Mouse (Mus musculus) lung, postnatal 14 days (tissue): Measurements from ENCODE around the gene Hpn.

Experiments used
- DNase-seq: peaks from one replicate; pipeline ENCODE4 v3.0.0; 2021

The Hpn gene

DNA sequence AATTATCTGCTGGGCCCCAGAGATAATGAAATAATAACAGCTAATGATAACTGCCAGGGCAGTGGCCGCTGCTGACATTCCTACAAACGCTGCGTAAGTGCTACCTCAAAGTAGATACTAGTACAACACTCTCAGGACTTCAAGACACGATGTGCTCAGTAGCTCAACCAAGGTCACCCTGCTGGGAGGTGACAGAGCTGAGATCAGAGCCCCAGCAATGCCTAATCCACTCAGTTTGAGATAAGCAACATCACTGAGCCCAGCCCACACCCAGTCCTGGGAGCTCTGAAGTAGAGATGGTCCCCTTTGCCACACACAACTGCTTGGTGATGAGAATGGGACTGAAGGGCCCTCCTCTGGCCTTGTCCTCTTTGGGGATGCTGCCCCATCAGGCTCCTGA is 25.2 kb upstream of the Hpn start:
- no peak for DNase-seq

- peak; percentile 72 for DNase-seq
Measured at GRCm38 (mm10) chr7:31139765-31140164, 24.7 kb upstream of the Hpn start.

DNA sequence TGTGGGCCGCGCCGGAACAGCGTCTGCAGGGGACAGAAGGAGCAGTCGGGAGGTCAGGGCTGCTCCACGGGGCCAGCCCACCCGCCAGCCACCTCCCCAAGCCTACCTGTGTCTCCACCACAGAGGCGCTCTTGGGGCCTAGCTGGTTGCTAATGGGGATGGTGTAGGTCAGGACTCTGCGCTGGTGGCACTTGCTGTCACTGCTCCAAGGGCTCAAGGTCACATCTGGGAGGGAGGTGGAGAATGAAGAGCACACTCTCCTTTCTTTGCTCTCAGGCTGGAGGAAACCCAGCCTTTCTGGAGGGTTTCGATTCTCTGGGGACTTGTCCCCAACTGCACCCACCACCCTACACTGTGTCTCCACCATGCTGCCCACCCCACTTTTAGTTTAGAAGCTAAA is 20.6 kb upstream of the Hpn start:
- DNase-seq: no peak

DNA sequence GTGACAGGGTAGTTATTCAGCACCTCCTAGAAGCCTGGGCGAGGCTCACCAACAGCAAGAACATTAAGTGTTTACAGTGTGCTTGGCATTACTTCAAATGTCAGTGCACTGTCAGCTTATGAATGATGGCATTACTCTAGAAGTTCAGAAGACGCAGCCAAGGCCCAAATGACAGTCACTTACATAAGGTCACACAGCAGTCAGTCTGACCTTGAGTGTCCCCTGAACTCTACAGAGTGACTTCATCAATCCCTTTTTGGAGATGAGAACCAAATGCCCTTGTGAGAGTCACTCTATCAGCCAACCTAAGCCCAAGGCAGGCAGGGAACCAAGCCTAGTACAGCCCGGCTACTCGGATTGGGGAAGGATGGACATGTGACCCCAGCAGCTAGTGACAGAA is 16.8 kb upstream of the Hpn start:
- DNase-seq: no peak

- DNase-seq: peak; percentile 58
Measured at GRCm38 (mm10) chr7:31130841-31131240, 15.8 kb upstream of the Hpn start.

DNA sequence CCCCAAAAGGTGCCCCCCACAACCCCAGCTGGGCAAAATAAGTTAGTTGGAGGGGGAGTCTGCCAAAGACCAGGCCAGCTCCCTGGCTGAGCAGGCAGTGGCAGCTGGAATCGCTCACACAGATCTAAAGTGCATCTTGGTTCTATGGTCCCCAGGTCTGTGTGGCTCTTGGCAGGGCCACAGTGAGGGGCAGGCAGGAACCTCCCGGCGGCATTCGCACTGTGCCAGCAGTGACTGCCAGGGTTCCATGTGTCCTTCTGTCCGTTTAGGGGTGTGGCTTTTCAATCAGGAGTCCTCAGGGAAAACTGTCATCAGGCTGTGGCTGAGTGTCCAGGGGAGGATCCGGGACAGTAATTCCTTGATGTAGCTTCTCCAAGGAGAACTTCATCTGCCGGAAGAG is 15.1 kb upstream of the Hpn start:
- DNase-seq: no peak

DNA sequence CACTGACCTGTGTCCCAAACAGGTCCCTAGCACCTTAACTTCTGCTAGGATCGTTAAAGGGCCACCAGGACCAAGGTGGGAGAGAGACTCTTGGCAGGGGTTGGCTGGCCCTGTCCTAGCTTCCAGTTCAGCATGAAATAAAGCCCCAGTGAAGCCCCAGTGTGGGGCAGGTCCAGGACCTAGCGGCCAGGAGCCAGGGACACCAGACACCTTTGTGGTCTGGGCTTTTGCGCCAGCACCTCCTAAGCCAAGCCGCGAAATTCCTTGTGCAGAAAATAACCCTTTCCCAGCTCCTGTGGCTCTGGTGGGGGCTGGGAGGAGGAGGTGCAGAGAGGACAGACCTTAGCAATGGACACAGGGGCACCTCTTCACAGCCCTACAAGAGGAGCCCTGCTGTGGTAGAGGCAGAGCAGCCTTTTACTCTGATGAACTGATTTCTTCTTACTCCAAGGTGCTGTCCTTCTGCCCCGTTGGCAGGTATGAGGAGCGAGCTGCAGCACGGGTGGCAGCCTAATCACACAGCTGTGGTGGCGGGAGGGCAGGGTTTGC is 13.1 kb upstream of the Hpn start:
- DNase-seq: no peak

GRCm38 (mm10) chr7:31126851-31127724 is 12.0 kb upstream of the Hpn start, which contains the start of gene Scn1b:
Gene Scn1b, minus strand, starts transcription at chr7:31127003.
- DNase-seq: peak; percentile 48

GRCm38 (mm10) chr7:31126211-31126751 is 11.2 kb upstream of the Hpn start:
- DNase-seq: no peak

- DNase-seq: no peak
Measured at GRCm38 (mm10) chr7:31125116-31125515, 10.0 kb upstream of the Hpn start.

DNA sequence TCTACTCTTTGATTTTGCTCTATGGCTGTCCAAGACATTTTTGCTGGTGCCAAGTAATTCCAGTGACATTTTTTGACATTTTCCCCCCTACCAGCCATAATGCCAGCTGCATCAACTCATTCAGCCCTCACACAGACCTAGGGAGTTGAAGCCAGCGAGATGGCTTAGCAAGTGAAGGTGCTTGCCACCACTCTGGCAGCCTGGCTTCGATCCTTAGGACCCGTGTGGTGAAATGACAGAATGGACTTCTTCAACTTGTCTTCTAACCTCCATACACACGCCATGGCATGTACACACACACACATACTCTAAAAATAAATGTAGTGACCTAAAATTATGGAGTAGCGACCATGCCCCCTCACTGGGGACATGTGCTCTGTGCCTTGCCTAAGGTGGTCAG is 9.3 kb upstream of the Hpn start:
- DNase-seq: no peak

- no peak for DNase-seq
Measured at GRCm38 (mm10) chr7:31123697-31124096, 8.6 kb upstream of the Hpn start.

DNA sequence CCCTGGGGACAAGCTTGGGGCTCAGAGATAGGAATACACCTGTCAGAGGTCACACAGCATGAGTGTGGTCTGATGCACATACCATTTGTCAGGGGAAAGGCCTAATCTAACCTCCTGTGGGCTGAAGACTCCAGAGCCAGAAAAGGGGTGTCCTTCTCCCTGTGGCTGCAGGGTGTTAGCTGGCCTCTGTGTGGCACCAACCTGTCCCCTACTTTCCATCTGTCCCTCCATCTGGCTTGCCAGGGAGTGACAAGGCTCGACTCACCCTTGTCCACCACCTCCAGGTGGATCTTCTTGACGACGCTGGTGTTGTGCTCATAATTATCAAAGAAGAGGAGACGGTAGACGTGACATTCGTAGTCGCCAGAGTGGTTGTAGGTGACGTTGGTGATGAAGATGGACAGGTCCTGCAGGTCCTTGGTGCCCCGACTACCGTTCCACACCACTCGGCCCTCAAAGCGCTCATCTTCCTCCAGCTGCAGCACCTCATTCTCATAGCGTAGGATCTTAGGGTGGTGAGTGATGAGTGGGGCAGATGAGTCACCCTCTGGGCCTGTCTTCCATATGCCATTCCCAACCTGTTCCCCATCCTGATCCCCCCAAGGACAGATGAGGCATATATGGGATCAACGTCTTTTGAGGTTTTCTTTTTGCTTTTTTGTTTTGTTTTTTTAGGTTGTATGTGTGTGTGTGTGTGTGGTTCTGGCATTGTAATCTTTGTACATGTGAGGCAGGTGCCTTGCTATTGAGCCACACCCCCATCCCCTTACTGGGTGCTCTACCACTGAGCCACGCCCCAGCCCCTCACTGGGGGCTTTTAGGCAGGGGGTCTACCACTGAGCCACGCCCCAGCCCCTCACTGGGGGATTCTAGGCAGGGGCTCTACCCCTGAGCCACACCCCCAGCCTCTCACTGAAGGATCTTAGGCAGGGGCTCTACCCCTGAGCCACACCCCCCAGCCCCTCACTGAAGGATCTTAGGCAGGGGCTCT is 7.8 kb upstream of the Hpn start:
- no peak for DNase-seq

DNA sequence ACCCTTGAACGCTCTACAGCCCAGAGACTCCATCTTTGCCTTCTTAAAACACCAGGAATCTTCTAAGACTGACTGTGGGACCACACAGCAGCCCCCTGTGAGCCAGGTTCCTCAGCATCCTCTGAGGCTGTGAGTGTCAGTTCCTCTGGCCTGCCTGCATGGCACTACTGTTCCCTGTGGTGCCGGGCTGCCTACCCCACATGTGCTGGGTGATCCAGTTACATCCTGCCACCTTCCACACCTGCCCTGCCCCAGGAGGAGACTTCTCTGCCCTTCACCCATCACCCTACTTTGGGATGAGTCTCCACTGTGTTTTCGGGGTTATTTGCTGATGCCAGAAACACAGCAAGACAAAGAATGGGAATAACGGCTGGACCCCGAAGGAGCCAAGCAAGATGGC is 4.5 kb upstream of the Hpn start:
- no peak for DNase-seq

DNA sequence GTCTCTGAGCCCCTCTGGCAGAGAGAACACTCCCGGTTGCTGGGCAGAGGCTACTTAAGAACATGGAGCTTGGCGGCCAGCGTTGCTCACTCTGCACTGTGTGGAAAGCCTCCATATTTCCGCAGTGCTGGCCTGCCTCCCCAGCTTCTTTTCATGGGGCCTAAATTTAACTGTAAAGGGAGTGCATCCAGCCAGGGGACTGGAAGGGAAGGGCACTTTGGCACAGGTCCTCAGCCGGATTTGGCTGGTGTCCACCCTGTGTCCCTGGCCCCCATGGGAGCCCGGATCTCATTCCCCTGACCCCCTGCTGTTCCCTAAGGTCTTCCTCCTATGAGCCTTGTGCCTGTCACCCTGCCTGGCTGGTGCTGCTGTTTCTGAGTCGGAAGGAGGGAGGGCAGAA is 3.4 kb upstream of the Hpn start:
- no peak for DNase-seq

DNA sequence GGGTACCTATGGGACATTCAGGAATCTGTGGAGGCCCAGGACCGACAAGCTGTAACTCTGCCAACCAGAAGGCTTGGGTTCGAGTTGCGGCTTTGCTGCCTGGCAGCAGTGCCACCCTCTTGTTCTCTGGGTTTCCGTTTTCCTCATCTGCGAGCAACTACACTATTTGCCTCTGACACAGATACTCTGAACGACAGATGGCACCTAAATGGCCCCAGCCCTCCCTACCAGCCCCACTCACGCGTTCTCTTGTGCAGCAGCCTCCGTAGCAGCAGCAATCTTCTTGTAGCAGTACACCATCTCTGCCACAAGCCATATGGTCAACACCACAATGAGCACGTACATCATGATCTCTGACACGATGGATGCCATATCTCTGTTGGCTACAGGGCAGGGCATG is 2.4 kb upstream of the Hpn start:
- DNase-seq: no peak

DNA sequence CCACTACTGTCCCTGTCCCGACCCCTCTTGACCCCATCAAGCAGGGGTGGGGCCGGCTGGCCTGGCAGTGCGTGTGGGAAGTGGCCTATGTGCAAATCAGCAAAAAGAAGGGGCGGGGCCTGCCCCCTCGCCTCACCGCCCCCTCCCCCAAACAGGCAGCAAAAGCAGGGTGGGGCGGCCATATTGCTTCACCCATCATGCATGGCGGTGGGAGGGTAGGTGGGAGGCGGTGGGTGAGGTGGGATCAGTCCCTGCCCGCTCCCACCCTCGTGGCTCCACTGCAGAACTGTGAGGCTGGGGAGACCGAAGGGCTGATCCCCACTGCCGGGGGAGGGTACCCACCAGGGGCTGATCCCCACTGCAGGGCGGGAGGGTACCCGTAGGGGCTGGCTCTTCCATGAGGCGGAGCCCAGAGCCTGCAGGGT is 1.6 kb upstream of the Hpn start:
- no peak for DNase-seq

- DNase-seq: peak; percentile 34
Measured at GRCm38 (mm10) chr7:31115587-31116043, 525 bp upstream of the Hpn start.

- DNase-seq: no peak
Measured at GRCm38 (mm10) chr7:31114646-31115045, 444 bp downstream of the Hpn start.

- DNase-seq: no peak
Measured at GRCm38 (mm10) chr7:31113800-31114199, 1.3 kb downstream of the Hpn start.

DNA sequence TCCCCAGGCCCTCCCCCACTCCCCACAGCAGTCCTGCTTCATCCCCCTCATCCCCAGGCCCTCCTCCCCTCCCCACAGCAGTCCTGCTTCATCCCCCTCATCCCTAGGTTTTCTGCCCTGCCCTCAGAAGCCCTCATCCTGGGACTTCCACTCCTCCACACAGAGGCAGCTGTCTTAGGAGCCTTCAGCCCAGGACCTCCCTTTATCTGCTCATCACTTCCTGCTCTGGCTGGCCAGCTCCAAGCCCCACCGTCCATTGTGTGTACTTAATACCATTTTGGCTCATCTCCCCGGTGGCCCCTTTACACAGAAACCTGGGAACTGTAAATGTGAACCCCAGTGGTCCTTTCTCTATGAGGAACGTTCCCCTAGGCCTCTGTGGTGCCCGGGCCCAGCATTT is 3.1 kb downstream of the Hpn start:
- no peak for DNase-seq

- no peak for DNase-seq
Measured at GRCm38 (mm10) chr7:31110861-31111385, 4.2 kb downstream of the Hpn start.

GRCm38 (mm10) chr7:31109796-31110195 is 5.3 kb downstream of the Hpn start:
- DNase-seq: no peak
